Mouse (Mus musculus): ENCODE results near the gene Lrrc9.

The Lrrc9 gene

DNA sequence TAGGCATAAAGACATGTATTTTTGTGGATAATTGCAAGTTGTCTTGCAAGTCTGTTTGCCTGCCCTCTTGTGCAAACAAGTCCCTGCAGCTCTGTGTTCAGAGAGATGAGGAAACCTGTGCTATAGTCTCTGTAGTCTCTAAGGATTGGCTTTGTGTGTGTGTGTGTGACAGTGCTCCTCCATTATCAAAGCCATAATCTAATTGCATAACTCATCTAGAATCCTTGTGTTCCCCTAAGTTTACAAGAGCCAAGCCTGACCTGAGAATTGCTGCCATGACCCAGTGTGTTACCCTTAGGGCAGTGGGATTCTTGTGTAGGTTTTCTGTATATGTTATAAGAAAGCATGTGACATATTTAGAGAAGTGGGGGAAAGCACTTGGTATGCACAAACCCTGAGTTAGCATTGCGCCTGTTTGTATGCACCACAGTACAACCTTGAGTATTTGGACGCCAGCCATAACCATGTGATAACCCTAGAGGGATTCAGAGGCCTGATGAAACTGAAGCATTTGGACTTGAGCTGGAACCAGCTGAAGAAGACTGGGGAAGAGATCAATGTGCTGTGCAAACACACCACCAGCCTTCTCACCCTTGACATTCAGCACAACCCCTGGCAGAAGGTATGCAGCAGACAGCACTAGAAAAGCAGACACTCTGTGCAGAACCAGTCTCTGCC is 35.2 kb downstream of the Lrrc9 start:
- no peak for DNase-seq

DNA sequence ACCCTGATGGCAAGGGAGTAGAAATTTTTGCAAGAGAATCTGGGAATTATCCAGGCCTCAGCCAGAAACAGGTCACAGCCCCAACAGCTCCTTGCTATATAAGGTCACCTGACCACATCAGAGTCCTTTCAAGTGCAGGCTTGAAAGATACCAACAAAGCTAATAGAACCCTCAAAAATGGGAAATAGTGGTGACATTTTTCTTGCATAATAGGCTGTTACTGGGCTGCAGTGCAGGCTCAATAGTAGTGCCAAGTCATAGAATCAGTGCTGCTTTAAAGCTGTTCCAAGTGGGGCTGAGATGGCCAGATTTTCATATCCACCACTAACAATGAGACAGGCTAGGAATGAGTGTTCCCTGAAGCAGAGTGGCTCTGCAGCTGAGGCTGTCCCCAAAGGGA is 40.6 kb downstream of the Lrrc9 start:
- no peak for DNase-seq

DNA sequence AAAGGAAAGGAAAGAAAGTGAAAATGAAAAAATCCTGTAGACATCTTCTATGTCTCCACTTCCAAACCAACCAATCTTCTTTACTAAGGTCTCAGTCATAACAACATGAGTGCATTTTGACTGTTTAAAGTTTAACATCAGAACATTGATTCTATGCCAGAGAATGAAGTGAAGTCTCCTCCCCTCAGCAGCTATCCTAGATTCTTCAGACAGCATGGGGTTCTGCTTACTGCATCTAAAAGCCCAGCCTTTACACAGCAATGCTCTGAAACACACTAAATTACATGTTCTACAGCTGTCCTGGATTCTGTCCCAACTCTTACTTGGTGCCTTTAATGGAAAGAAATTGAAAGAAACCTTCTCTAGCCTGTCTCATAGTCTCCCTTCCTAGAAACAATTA is 43.2 kb downstream of the Lrrc9 start:
- no peak for DNase-seq

DNA sequence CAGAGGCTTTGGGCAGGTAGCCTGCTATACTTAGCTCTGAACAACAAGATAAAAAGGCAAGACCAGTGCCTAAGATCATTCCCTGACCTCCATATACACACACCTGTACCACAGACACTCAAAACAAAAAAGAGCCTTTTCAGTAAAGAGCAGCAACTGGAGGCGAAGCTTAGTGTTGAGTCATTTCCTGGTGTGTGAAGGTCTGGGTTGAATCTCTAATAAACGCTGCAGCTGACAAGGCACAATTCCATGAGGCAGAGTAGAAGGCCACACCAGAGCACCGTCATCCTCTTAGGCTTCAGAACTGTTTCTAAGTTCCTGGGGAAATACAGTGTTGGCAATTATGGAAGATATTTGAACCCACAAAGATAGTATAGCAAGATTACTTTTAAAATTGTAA is 45.8 kb downstream of the Lrrc9 start:
- DNase-seq = no peak

DNA sequence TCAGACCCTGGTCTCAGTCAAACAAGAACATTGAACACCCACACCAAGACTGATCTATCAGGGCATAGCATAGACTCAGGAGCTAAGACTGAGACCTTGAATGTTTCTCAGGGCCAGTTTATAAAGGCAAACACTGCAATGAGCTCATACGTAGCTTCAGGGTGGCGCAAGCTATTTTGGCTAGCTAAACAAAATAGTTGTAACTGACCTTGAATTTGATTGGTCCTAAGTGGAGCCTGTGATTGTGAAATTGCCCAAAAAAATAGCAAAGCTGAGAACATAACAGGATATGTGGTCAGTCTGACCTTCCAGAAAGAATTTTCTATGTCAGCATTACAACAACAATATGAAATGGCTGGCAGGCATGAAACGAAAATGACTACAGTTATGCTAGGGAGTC is 48.3 kb downstream of the Lrrc9 start:
- no peak for DNase-seq

DNA sequence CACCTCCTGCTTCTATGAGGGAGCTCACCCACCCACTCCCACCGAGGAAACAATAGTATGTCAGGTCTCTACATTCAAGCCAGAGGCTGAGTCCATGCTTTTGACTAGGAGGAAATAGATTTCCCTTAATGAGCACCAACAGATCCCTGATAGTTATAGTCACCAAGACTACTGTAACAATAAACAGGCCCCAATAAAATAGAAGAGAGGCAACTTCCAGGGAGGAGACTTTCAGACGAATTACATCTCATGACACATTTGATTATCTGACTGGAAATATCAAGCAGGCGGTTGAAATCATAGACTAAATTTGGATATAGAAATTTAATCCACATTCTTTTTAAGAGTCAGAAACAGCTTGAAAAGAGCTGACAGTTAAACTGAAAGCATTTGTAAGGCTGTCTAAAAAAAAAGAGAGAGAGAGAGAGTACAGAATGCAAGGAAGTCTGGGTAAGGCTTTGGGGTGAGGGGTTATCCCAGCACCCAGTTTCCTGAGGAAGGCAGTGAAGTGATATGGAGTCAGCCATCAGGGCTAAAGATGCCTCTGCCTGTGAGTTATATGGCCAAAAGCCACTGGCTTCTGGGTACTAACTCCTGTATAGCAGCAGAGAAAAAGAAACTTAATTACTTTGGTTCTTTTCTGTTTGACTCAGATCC is 49.5 kb downstream of the Lrrc9 start:
- no peak for DNase-seq

DNA sequence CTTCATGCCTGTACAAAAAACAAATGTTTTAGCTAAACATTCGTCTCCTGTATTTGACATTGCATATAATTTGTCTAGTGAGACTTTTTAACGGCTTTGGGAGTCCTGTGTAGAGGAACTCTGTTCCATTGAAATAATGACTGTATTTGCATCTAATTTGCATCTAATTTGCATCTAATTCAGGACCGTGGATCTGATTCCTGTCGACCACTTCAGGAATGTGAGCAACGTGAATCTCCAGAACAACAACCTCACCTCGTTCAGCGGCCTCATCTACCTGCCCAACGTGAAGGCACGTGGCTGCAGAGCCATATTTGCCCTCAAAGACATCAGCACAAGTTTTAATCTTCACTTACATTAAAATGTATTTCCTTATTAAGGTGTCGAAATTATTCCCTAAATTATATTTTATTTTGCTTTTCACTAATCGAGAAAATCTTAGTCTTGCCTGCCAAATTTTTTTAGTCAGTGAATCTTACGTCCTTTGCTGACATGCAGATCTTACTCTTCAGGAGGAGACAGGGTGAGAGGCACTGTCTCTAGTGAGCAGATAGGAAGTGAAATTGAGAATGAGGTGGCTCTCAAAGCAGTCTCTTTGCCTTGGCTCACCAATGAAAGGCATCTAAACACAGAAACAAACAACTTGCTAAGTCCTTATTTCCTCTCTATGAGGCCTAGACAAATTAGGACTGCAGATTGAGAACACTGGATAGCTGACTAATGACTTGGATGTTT is 55.4 kb downstream of the Lrrc9 start:
- no peak for DNase-seq

DNA sequence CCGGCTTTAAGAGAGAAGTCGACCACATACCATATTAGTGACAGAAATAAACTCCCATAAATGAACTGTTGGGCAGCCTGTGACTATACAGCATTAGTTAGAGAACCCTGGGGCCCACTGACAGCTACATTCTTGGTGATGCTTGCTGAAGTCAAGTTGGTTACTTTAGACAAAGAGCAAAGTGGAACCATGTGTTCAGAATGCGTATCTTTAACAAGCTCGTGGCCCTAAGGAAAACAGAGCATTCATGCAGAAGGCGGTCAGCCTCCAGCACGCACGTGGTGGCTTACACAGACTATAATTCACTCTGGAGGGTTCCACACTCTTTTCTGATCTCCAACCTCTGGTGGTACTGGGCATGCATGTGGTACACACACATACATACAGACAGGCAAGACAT is 67.9 kb downstream of the Lrrc9 start:
- DNase-seq = no peak

DNA sequence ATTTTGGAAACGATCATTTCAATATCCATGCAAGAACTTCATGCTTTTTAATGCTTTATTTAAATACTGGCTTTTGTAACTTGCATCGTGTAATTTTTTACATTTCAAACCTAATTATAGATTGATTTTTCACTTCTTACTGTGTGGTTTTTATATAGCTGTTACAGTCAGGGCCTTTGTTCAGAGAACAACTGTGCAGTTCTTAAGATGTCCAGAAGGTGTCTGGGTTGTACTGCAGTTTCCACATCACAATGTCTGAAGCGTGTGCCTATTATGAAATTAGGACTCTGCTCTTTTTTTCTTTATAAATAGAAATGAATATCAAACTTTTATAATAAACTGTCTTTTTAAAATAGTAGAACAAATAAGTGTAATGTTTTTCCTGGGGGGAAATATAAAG is 73.8 kb downstream of the Lrrc9 start:
- DNase-seq = no peak

DNA sequence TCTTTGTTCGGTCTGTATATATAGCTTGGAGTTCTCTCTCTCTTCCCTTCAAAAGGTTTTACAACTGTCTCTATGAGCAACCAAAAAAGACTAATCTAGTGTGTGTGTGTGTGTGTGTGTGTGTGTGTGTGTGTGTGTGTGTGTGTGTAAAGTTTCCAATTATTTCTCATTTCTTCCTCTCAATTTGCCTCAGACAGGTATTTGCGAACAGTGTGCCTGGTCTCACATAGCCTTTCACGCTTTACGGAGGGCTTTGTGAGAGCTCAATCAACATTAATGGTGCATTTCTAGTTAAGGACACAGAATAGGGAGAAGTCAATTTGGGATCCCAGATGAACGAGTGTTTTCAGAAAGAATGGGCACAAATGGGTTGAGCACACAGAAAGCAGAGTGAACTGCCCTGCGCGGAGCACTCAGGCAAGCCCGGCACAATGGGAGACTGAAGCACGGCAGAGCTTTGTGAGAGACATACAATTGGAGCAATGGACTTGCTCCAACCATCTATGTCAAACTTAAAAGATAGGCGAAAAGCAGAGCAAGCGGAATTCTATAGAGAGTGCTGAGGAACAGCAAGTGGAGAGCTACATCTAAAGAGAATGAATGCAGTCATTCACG is 76.6 kb downstream of the Lrrc9 start:
- DNase-seq = no peak

DNA sequence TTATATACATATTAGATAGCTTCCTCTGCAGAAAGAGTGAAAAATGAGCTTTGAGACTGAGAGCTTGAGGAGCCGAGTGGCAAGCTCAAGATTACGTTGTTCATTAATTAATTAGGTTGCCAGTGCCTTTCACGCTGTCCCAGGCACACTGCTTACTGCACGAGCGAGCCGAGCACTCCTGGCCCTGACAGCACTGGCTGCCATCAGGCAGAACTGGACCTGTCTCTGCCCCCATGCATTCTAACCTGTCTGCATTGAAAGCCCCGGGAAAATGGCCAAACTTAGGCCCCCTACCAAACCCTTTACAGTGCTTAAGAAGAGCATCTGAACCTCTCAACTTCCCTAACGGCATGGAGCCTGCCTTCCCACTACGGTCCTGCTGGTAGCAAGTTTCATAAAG is 77.7 kb downstream of the Lrrc9 start:
- no peak for DNase-seq

DNA sequence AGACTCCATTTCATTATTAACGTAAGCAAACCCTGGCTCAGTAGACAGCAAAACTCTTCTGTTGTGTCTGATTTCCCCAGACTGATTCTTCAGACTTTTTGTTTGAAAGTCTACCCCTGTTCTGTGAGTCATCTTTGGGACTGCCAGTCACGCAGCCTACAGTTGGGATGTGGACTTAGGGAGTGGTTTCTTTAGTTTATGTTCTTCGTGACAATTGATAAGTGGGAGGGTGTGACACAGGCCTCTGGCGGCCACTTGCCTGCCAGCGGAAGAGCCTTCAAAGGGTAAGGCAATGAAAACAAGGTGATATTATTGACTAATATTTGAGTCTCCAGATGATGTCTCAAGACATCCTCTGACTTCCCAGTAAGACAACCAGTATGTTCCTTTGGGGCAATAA is 78.2 kb downstream of the Lrrc9 start:
- no peak for DNase-seq

DNA sequence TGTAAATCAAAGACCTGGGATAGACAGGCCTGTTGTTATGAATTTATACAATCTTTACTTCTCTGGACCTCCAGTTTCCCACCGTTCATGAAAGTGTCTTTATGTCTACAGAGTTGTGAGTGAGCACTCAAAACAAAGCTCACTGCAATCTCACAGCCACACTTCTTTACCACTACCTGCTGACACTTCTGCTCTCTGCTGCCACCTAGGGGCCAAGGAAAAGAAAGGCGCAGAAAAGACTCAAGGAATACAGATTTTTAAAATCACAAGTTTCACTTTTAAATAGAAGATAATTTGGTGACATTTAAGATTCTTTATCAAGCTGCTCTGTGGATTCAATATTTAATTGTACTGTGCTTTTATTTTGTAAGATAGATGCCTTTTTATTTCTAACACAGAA is 79.0 kb downstream of the Lrrc9 start:
- DNase-seq = peak; percentile 44 to 52

DNA sequence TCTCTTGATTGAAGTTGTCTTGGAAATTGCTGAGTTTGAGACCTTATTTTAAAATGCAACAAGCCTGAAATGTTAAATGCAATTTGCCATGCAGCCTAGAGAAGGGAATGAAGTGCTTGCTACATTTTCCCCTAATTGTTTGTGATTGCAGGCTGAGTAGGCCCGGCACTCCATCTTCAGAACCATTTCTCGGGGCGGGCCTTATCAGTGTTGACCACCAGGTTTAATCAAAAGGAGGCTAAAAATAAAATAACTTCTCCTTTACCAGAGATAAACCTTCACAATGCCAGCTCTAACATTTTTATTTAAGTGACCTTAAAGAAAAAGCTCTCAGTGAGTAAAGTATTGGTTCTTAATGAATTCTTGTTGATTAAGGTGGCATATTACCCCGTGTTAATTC is 83.9 kb downstream of the Lrrc9 start:
- no peak for DNase-seq

DNA sequence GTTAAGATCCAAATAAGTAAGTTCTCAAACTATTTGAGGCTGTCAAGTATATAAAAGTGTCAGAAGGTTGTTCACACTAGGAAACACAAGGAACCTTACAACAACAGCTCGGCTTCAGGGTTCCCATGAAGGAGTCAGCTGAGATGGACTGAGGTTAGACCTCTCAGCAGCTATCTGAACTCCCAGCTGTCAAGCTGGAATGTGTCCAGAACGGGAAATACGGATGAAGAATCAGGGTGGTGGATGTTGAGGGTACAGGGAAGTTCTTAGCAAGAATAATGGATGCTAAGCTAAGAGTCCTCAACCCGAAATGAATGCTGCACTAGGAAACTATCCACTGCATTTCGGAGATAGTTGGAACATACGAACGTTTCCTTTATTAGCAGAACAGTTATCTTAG is 90.6 kb downstream of the Lrrc9 start:
- DNase-seq = no peak

DNA sequence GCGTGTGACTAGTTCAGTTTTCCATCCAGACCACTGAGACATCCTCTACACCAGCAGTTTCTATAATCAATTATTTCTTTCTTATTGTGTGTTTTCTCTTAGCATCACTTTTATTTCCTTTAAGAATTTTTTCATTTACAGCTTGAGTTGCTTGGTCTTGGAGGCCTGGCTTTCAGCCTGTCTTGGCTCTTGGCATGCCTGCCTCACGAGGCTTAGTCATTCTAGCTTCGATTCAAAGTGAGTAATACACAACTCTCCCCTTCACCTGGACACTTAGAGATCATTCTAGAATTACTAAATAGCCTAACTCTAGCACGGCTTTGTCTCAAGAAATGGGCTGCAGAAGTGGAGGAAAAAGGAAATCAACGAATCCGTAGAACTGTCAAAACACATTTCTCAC is 92.3 kb downstream of the Lrrc9 start:
- DNase-seq = no peak

DNA sequence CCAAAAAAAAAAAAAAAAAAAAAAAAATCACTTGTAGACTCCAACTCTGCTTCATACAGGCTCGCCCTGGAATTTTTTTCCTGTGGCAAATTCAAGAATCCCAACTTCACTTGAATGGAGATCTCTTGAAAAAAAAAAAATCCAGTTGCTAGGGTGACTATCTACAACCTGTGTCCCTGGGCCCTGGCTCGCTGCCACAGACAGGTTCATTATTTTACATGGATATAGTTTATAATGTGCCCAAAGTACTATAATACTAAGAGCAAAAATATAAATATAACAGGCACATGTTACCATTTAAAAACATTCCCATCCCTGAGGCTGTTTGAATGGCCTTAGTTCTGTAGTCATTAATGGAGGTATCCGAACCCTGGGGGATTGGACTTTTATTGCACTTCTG is 93.9 kb downstream of the Lrrc9 start:
- no peak for DNase-seq

DNA sequence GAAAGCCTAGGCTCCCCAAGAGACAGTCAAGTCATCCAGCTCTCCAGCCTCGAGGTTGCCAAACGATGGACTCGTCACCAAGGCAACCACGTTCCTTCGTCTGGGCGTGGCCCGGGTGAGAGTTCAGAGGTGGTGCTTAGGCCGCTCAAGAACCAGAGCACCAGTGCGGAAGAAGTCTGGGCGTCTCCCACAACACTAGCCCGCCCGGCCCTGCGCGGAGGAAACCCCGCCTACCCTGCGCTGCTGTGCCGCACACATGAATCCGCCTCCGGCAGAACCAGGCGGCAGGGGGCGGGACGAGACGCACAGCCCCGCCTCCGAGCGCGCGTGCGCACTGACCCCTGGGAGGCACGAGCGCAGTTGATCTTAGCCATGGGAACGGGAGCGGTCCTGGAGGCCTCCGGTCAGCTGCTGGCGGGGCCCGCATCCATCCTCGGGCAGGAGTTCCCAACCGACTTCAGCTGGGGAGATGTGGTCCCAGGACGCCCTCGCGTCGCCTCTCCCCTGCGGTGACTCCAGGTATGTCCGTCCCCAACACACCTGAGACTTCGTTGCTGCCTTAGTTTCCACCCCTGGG is 94.4 kb downstream of the Lrrc9 start, which contains the start of gene Pcnx4:
Pcnx4 (plus strand) TSS at position 363 of the 577 bp plus-strand sequence.
- peak; percentile 95 for DNase-seq

DNA sequence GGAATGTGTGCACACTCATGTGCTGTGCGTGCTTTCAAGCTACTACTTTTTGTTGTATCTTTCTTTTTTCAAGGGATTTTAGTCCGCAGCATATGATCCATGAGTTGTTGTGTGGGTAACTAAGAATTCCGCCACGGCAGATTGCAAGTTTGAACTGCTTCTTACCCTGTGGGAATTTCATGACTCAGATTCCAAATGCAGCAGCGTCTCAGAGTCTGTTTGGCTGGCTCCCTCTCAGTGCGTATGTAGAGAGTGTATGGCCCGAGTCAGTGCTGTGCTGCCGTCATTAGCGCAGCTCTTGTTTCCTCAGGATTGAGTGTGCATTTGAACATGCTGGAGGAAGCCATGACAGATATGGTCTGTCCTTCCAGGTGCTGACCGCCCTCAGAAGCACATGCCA is 96.9 kb downstream of the Lrrc9 start:
- no peak for DNase-seq

DNA sequence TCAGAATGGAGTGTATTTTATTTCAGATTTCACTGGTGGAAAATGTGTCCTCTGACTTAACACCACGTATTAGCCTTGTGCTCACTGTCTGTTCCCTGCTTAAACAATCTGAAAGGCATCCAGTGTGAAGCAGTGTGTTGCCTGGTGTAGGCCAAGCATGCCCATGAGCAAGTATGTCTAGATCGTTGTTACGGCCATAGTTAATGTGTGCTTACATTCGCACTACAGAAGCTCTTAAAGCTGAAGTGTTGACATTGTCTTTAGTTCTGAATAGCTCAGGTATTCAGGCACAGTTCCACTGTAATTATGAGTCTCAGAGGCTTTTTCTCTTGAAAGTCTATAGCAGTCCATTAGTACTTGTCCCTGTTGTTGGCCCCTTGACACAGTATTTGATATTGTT is 112.7 kb downstream of the Lrrc9 start:
- DNase-seq = no peak

DNA sequence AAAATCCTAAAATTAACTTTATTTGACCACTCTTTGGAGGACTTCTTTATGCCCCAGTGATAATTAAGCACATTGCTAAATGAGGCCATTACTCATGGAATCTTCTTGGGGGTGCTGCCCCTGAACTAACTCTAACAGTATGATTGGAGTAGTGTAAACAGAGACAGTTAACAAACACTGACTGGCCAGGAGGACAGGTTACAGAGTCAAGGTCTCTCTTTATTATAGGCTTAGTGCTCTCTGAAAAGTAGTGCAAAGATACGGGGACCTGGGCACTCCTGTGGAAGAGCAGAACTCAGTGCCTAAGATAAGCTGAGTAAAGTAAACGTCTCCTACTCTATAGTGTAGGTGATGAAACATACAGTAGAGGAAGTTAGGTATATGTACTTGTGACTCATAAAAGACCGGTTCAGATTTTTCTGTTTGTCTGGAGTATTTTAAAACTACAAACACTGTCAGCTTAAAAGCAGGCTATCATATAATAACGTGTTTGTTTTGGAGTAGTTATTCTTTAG is 122.7 kb downstream of the Lrrc9 start:
- DNase-seq = no peak

All from thymus, postnatal 36 days (tissue).